Mouse (Mus musculus): ENCODE measurements around the gene Zfp800.

GRCm38 (mm10) chr6:28329815-28330214, 68.0 kb downstream of the Zfp800 start:
- TF ChIP-seq CTCF (IDR thresholded peaks at IDR 0.05; ENCODE audit: borderline replicate concordance, insufficient read depth, low read length) (no peak), POLR2A (IDR thresholded peaks at IDR 0.05; ENCODE audit: low read depth, low read length) (no peak)

Measured in embryonic fibroblast, embryonic 13.5 days (primary cell).